Mouse (Mus musculus): ENCODE measurements around the gene Defb19. TPM values are rescaled to one million over a fixed set of nuclear protein-coding genes. Genes with fewer than 3 reads are reported as not detected.
A peak's percentile ranks its signal among the peaks of the same experiment; 100 is the strongest.

Gene Defb19
- polyA plus RNA-seq, 1 experiment from 2014 or later, result not detected

GRCm38 (mm10) chr2:152580612-152581011 is 500 bp upstream of the Defb19 start:
- no peak overlapping the region for H3K4me3 ChIP-seq (replicated peaks)

GRCm38 (mm10) chr2:152573484-152573883 is 6.6 kb downstream of the Defb19 start:
- Histone ChIP-seq H3K27me3 (no peaks in the 10 kb centered on the region), H3K36me3 (no peaks in the 10 kb centered on the region), H3K4me2 (replicated peaks) (no peak overlapping the region), H3K9ac (no peak overlapping the region), H3K4me1 (no peaks in the 10 kb centered on the region), H3K9me3 (replicated peaks) (no peaks in the 10 kb centered on the region), H3K4me3 (replicated peaks) (no peak overlapping the region), H3K27ac (replicated peaks) (no peak overlapping the region)
- WGBS, result 75% methylated on average over 8 of the region's 8 CpGs
- ATAC-seq (ENCODE audit: insufficient number of reproducible peaks, low FRiP score, low TSS enrichment, low read depth), result no peak

More at GRCm38 (mm10) chr2:152580612-152581011, 500 bp upstream of the Defb19 start:
- WGBS, result 87% methylated on average over 11 of the region's 11 CpGs
- Histone ChIP-seq H3K4me2 (replicated peaks) (no peak overlapping the region), H3K36me3 (no peaks in the 10 kb centered on the region), H3K27me3 (no peaks in the 10 kb centered on the region), H3K9me3 (replicated peaks) (no peaks in the 10 kb centered on the region), H3K9ac (no peak overlapping the region), H3K27ac (replicated peaks) (no peak overlapping the region), H3K4me1 (no peaks in the 10 kb centered on the region)
- no peak for ATAC-seq (ENCODE audit: insufficient number of reproducible peaks, low FRiP score, low TSS enrichment, low read depth)

- 64% methylated on average over 11 of the region's 11 CpGs for WGBS
- Histone ChIP-seq H3K9me3 (replicated peaks) (no peaks in the 10 kb centered on the region), H3K36me3 (no peaks in the 10 kb centered on the region), H3K4me3 (replicated peaks) (no peak within 1 kb of the TSS), H3K4me1 (no peaks in the 10 kb centered on the region), H3K4me2 (replicated peaks) (no peak within 1 kb of the TSS), H3K9ac (no peak within 1 kb of the TSS), H3K27ac (replicated peaks) (no peak within 1 kb of the TSS), H3K27me3 (no peaks in the 10 kb centered on the region)
- ATAC-seq (ENCODE audit: insufficient number of reproducible peaks, low FRiP score, low TSS enrichment, low read depth), result no peak
Observed at GRCm38 (mm10) chr2:152572114-152572794, 7.9 kb downstream of the Defb19 start, which contains the start of gene Defb21. Gene Defb21 (plus strand): TSS chr2:152572744.

- Histone ChIP-seq H3K4me1 (no peaks in the 10 kb centered on the region), H3K9ac (no peak overlapping the region), H3K4me3 (replicated peaks) (no peak overlapping the region), H3K9me3 (replicated peaks) (no peaks in the 10 kb centered on the region), H3K27me3 (no peaks in the 10 kb centered on the region), H3K36me3 (no peaks in the 10 kb centered on the region), H3K27ac (replicated peaks) (no peak overlapping the region), H3K4me2 (replicated peaks) (no peak overlapping the region)
- WGBS, result 61% methylated on average over 6 of the region's 6 CpGs
- ATAC-seq (ENCODE audit: insufficient number of reproducible peaks, low FRiP score, low TSS enrichment, low read depth), result no peak
Observed at GRCm38 (mm10) chr2:152570313-152570712, 9.8 kb downstream of the Defb19 start.

GRCm38 (mm10) chr2:152569881-152570280 is 10.2 kb downstream of the Defb19 start:
- Histone ChIP-seq H3K27me3 (no peaks in the 10 kb centered on the region), H3K4me3 (replicated peaks) (no peak overlapping the region), H3K27ac (replicated peaks) (no peak overlapping the region), H3K4me2 (replicated peaks) (no peak overlapping the region), H3K4me1 (no peaks in the 10 kb centered on the region), H3K9me3 (replicated peaks) (no peaks in the 10 kb centered on the region), H3K9ac (no peak overlapping the region), H3K36me3 (no peaks in the 10 kb centered on the region)
- 79% methylated on average over 4 of the region's 4 CpGs for WGBS
- ATAC-seq (ENCODE audit: insufficient number of reproducible peaks, low FRiP score, low TSS enrichment, low read depth), result no peak

GRCm38 (mm10) chr2:152569038-152569437 is 11.1 kb downstream of the Defb19 start, which contains the start of gene Gm17416:
Gene Gm17416 (plus strand): TSS chr2:152569338.
- Histone ChIP-seq H3K4me2 (replicated peaks) (no peak within 1 kb of the TSS), H3K9me3 (replicated peaks) (no peaks in the 10 kb centered on the region), H3K27me3 (no peaks in the 10 kb centered on the region), H3K27ac (replicated peaks) (no peak within 1 kb of the TSS), H3K4me3 (replicated peaks) (no peak within 1 kb of the TSS), H3K36me3 (no peaks in the 10 kb centered on the region), H3K4me1 (no peaks in the 10 kb centered on the region), H3K9ac (no peak within 1 kb of the TSS)
- no peak for ATAC-seq (ENCODE audit: insufficient number of reproducible peaks, low FRiP score, low TSS enrichment, low read depth)
- 88% methylated on average over 5 of the region's 5 CpGs for WGBS

- Histone ChIP-seq H3K27me3 (no peaks in the 10 kb centered on the region), H3K9ac (no peak overlapping the region), H3K4me1 (no peaks in the 10 kb centered on the region), H3K4me2 (replicated peaks) (no peak overlapping the region), H3K36me3 (no peaks in the 10 kb centered on the region), H3K9me3 (replicated peaks) (no peaks in the 10 kb centered on the region), H3K4me3 (replicated peaks) (no peak overlapping the region), H3K27ac (replicated peaks) (no peak overlapping the region)
- 78% methylated on average over 7 of the region's 7 CpGs for WGBS
- no peak for ATAC-seq (ENCODE audit: insufficient number of reproducible peaks, low FRiP score, low TSS enrichment, low read depth)
Observed at GRCm38 (mm10) chr2:152556655-152557054, 23.5 kb downstream of the Defb19 start.

- Histone ChIP-seq H3K4me3 (replicated peaks) (no peak overlapping the region), H3K9ac (no peak overlapping the region), H3K36me3 (no peaks in the 10 kb centered on the region), H3K27me3 (no peaks in the 10 kb centered on the region), H3K27ac (replicated peaks) (no peak overlapping the region), H3K9me3 (replicated peaks) (no peaks in the 10 kb centered on the region), H3K4me2 (replicated peaks) (peak overlapping the region; percentile 40), H3K4me1 (no peaks in the 10 kb centered on the region)
- WGBS, result 12% methylated on average over 16 of the region's 16 CpGs
- ATAC-seq (ENCODE audit: insufficient number of reproducible peaks, low FRiP score, low TSS enrichment, low read depth), result no peak
Observed at GRCm38 (mm10) chr2:152553774-152554423, 26.2 kb downstream of the Defb19 start.

- no peaks in the 10 kb centered on the region for H3K4me1 ChIP-seq
- no peaks in the 10 kb centered on the region for H3K9me3 ChIP-seq (replicated peaks)
- no peaks in the 10 kb centered on the region for H3K36me3 ChIP-seq
- H3K27ac ChIP-seq (replicated peaks), result no peak overlapping the region
- H3K27me3 ChIP-seq, result no peaks in the 10 kb centered on the region
- H3K4me2 ChIP-seq (replicated peaks), result no peak overlapping the region
- 71% methylated on average over 5 of the region's 5 CpGs for WGBS
- no peak overlapping the region for H3K9ac ChIP-seq
- ATAC-seq (ENCODE audit: insufficient number of reproducible peaks, low FRiP score, low TSS enrichment, low read depth), result no peak
- no peak overlapping the region for H3K4me3 ChIP-seq (replicated peaks)
Observed at GRCm38 (mm10) chr2:152548124-152548523, 32.0 kb downstream of the Defb19 start.

GRCm38 (mm10) chr2:152544691-152545090 is 35.4 kb downstream of the Defb19 start:
- Histone ChIP-seq H3K4me3 (replicated peaks) (no peak overlapping the region), H3K27me3 (no peaks in the 10 kb centered on the region), H3K36me3 (no peaks in the 10 kb centered on the region), H3K9me3 (replicated peaks) (no peaks in the 10 kb centered on the region), H3K9ac (no peak overlapping the region), H3K27ac (replicated peaks) (no peak overlapping the region), H3K4me2 (replicated peaks) (no peak overlapping the region), H3K4me1 (no peaks in the 10 kb centered on the region)
- ATAC-seq (ENCODE audit: insufficient number of reproducible peaks, low FRiP score, low TSS enrichment, low read depth), result no peak
- WGBS, result 8% methylated on average over 4 of the region's 4 CpGs

GRCm38 (mm10) chr2:152543478-152543877 is 36.6 kb downstream of the Defb19 start:
- no peak overlapping the region for H3K9ac ChIP-seq
- no peak overlapping the region for H3K4me2 ChIP-seq (replicated peaks)
- H3K36me3 ChIP-seq, result no peaks in the 10 kb centered on the region
- no peak overlapping the region for H3K27ac ChIP-seq (replicated peaks)
- no peaks in the 10 kb centered on the region for H3K9me3 ChIP-seq (replicated peaks)
- 67% methylated on average over 4 of the region's 4 CpGs for WGBS
- H3K4me1 ChIP-seq, result no peaks in the 10 kb centered on the region
- ATAC-seq (ENCODE audit: insufficient number of reproducible peaks, low FRiP score, low TSS enrichment, low read depth), result no peak
- H3K27me3 ChIP-seq, result no peaks in the 10 kb centered on the region
- H3K4me3 ChIP-seq (replicated peaks), result no peak overlapping the region

- WGBS, result 79% methylated on average over 2 of the region's 2 CpGs
Observed at GRCm38 (mm10) chr2:152542897-152543296, 37.2 kb downstream of the Defb19 start.

More at GRCm38 (mm10) chr2:152542897-152543296, 37.2 kb downstream of the Defb19 start:
- Histone ChIP-seq H3K4me2 (replicated peaks) (no peak overlapping the region), H3K4me3 (replicated peaks) (no peak overlapping the region), H3K36me3 (no peaks in the 10 kb centered on the region), H3K27me3 (no peaks in the 10 kb centered on the region), H3K9me3 (replicated peaks) (no peaks in the 10 kb centered on the region), H3K9ac (no peak overlapping the region), H3K27ac (replicated peaks) (no peak overlapping the region), H3K4me1 (no peaks in the 10 kb centered on the region)
- no peak for ATAC-seq (ENCODE audit: insufficient number of reproducible peaks, low FRiP score, low TSS enrichment, low read depth)
